Mouse (Mus musculus): Measurements from ENCODE around the gene Tmem72. TPM values are rescaled to one million over a fixed set of nuclear protein-coding genes. Genes with fewer than 3 reads are reported as not detected.

Tmem72 gene
- 0.29 and 1.0 TPM in 2 replicates for polyA plus RNA-seq (2015; fragmentation: Nextera tagmentation; extraction: Ambion mirVana)

GRCm38 (mm10) chr6:116716666-116717065 lies at the start of gene Tmem72:
Tmem72 (minus strand) TSS chr6:116716913.
- no peaks in the 10 kb centered on the region for H3K9me3 ChIP-seq
- no peak for ATAC-seq (ENCODE audit: low read depth)
- 75% methylated on average over 8 of the region's 8 CpGs for WGBS

DNA sequence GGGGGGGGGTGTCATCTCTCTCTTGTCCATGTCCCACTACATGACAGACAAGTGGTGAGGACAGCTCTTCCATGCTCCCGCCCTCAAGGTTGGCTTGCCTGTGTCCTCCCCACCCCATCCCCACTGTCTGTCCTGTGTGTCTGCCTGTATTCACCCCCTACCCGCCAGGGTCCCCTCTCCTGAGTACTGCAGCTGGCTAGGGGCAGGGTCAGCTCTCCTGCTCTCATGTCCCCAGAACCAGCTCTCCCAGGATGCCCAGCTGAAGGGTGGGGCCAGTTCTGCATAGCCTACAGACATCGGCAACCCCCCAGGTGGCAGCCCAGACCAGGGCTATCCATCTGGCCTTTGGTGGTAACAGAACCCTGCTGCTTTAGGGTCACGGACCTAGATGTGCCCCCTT lies 47.8 kb upstream of the Tmem72 start:
- Histone ChIP-seq H3K9ac (no peak overlapping the region), H3K27me3 (no peaks in the 10 kb centered on the region), H3K4me2 (no peak overlapping the region), H3K4me3 (no peak overlapping the region), H3K4me1 (replicated peaks) (no peaks in the 10 kb centered on the region), H3K9me3 (no peaks in the 10 kb centered on the region), H3K36me3 (no peaks in the 10 kb centered on the region), H3K27ac (replicated peaks) (no peak overlapping the region)
- no peak for ATAC-seq (ENCODE audit: low read depth)
- WGBS = 88% methylated on average over 4 of the region's 4 CpGs

More at GRCm38 (mm10) chr6:116716666-116717065, at the start of gene Tmem72:
- H3K4me2 ChIP-seq = no peak within 1 kb of the TSS
- H3K4me1 ChIP-seq (replicated peaks) = no peaks in the 10 kb centered on the region
- no peaks in the 10 kb centered on the region for H3K36me3 ChIP-seq
- H3K9ac ChIP-seq = no peak within 1 kb of the TSS
- H3K27ac ChIP-seq (replicated peaks) = no peak within 1 kb of the TSS
- no peak within 1 kb of the TSS for H3K4me3 ChIP-seq
- no peaks in the 10 kb centered on the region for H3K27me3 ChIP-seq

DNA sequence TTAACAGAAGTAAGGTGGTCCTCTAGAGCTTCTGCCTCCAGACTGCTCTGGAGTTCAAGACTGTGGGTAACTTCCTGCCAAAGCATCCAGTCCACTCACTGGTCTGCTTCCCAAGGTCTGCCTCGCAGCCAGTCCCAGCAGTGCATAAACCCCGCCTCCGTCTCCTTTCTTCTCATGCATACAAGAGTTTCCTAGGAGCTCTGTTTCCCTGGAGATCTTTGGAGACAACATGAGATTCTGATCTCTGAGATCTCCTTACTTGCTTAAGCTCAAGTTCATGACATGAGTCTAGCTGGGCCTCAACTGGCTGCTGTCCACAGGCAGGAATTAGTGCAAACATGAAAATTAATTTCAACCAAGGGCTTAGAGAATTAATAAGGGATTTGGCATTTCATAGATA lies 45.6 kb upstream of the Tmem72 start:
- no peaks in the 10 kb centered on the region for H3K4me1 ChIP-seq (replicated peaks)
- H3K36me3 ChIP-seq = no peaks in the 10 kb centered on the region
- H3K4me2 ChIP-seq = no peak overlapping the region
- no peaks in the 10 kb centered on the region for H3K27me3 ChIP-seq
- no peak overlapping the region for H3K27ac ChIP-seq (replicated peaks)
- ATAC-seq (ENCODE audit: low read depth) = no peak
- 0 out of 2 replicates have a peak, but pooled peaks cover 6% of the 10 kb centered on the region for H3K9me3 ChIP-seq
- 36% methylated on average over 3 of the region's 3 CpGs for WGBS
- H3K4me3 ChIP-seq = no peak overlapping the region
- H3K9ac ChIP-seq = no peak overlapping the region

DNA sequence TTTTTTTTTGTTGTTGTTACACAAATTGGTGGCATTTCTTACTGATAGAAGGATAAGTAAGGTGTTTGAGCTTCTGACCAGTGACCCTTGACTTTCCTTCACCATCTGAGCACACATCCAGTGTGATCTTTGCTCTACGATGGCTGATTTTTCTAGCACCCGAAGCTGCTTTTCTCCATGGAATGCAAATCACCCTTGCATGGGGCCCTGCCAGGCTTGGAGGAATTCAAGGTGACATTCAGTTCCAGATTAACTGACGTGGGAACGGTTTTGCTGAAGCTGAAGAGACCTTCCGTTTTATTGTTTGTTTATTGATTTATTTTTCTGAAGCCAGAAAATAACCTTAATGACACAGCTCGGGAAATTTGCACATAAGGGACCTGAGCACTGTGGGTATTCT lies 43.5 kb upstream of the Tmem72 start:
- 0 out of 2 replicates have a peak, but pooled peaks cover 6% of the 10 kb centered on the region for H3K9me3 ChIP-seq
- H3K4me3 ChIP-seq = no peak overlapping the region
- no peak overlapping the region for H3K27ac ChIP-seq (replicated peaks)
- no peaks in the 10 kb centered on the region for H3K36me3 ChIP-seq
- H3K4me2 ChIP-seq = no peak overlapping the region
- H3K27me3 ChIP-seq = no peaks in the 10 kb centered on the region
- H3K9ac ChIP-seq = no peak overlapping the region
- no peak for ATAC-seq (ENCODE audit: low read depth)
- H3K4me1 ChIP-seq (replicated peaks) = no peaks in the 10 kb centered on the region
- 79% methylated on average over 6 of the region's 6 CpGs for WGBS

DNA sequence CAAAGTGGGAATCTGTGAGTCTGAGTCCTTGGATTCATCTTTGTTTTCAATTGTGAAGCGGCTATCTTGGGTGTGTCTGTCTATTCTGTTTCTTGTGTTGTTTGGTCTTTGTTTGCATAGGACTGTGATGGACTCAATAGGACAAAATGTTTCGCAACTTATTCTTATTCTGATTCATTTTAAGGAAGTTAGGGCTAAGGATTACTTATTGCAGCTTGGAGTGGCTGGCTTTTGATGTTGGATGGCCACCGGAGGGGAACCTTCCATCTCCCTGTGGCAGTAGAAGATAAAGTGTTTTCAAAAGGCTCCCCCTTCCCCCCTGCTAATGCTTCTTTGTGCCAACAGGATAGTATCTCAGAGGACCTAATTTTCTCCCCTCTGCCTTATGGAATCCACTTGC lies 39.7 kb upstream of the Tmem72 start:
- Histone ChIP-seq H3K36me3 (no peaks in the 10 kb centered on the region), H3K4me1 (replicated peaks) (no peaks in the 10 kb centered on the region), H3K9me3 (0 out of 2 replicates have a peak, but pooled peaks cover 6% of the 10 kb centered on the region), H3K4me3 (no peak overlapping the region), H3K9ac (no peak overlapping the region), H3K27ac (replicated peaks) (no peak overlapping the region), H3K4me2 (no peak overlapping the region), H3K27me3 (no peaks in the 10 kb centered on the region)
- 86% methylated on average over 3 of the region's 3 CpGs for WGBS
- ATAC-seq (ENCODE audit: low read depth) = no peak

GRCm38 (mm10) chr6:116738046-116738445 lies 21.3 kb upstream of the Tmem72 start:
- no peak overlapping the region for H3K4me3 ChIP-seq
- no peaks in the 10 kb centered on the region for H3K36me3 ChIP-seq
- H3K27ac ChIP-seq (replicated peaks) = no peak overlapping the region
- no peak overlapping the region for H3K4me2 ChIP-seq
- H3K9ac ChIP-seq = no peak overlapping the region
- no peaks in the 10 kb centered on the region for H3K27me3 ChIP-seq
- H3K9me3 ChIP-seq = no peaks in the 10 kb centered on the region
- H3K4me1 ChIP-seq (replicated peaks) = no peaks in the 10 kb centered on the region
- 79% methylated on average over 2 of the region's 2 CpGs for WGBS
- ATAC-seq (ENCODE audit: low read depth) = no peak

DNA sequence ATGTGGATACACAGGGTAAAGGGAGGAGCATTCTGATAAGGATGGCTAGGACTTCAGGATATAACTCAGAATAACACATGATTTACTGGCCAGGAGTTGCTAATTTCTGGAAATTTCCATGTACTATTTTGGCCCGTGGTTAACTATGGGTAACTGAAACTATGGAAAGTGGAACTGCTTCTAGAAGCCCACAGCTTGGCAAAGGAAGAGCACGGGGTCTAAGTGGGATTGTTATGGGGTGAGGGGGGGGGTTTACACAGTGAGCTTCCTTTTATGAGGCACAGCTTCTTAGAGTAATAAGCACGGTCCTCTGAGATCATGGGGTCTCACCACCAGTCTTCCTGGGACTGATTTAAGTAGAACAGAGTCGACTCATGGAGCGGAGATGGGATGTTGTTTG lies 18.6 kb upstream of the Tmem72 start:
- ATAC-seq (ENCODE audit: low read depth) = no peak
- Histone ChIP-seq H3K9me3 (no peaks in the 10 kb centered on the region), H3K4me3 (no peak overlapping the region), H3K4me1 (replicated peaks) (no peaks in the 10 kb centered on the region), H3K36me3 (no peaks in the 10 kb centered on the region), H3K27ac (replicated peaks) (no peak overlapping the region), H3K4me2 (no peak overlapping the region), H3K27me3 (no peaks in the 10 kb centered on the region), H3K9ac (no peak overlapping the region)
- 82% methylated on average over 5 of the region's 5 CpGs for WGBS

GRCm38 (mm10) chr6:116733577-116733976 lies 16.9 kb upstream of the Tmem72 start:
- no peak overlapping the region for H3K9ac ChIP-seq
- H3K36me3 ChIP-seq = no peaks in the 10 kb centered on the region
- no peaks in the 10 kb centered on the region for H3K9me3 ChIP-seq
- no peak for ATAC-seq (ENCODE audit: low read depth)
- 68% methylated on average over 4 of the region's 4 CpGs for WGBS
- no peak overlapping the region for H3K4me2 ChIP-seq
- H3K27ac ChIP-seq (replicated peaks) = no peak overlapping the region
- H3K4me3 ChIP-seq = no peak overlapping the region
- H3K27me3 ChIP-seq = no peaks in the 10 kb centered on the region
- H3K4me1 ChIP-seq (replicated peaks) = no peaks in the 10 kb centered on the region

GRCm38 (mm10) chr6:116724489-116725160 lies 7.9 kb upstream of the Tmem72 start:
- H3K27ac ChIP-seq (replicated peaks) = no peak overlapping the region
- 82% methylated on average over 12 of the region's 12 CpGs for WGBS
- H3K4me2 ChIP-seq = no peak overlapping the region
- no peaks in the 10 kb centered on the region for H3K36me3 ChIP-seq
- no peak overlapping the region for H3K4me3 ChIP-seq
- no peak for ATAC-seq (ENCODE audit: low read depth)
- no peaks in the 10 kb centered on the region for H3K4me1 ChIP-seq (replicated peaks)
- no peaks in the 10 kb centered on the region for H3K9me3 ChIP-seq
- H3K9ac ChIP-seq = no peak overlapping the region
- H3K27me3 ChIP-seq = no peaks in the 10 kb centered on the region

- ATAC-seq (ENCODE audit: low read depth) = no peak
- Histone ChIP-seq H3K4me2 (no peak overlapping the region), H3K9ac (no peak overlapping the region), H3K27ac (replicated peaks) (no peak overlapping the region), H3K4me1 (replicated peaks) (no peaks in the 10 kb centered on the region), H3K27me3 (no peaks in the 10 kb centered on the region), H3K4me3 (no peak overlapping the region), H3K9me3 (no peaks in the 10 kb centered on the region), H3K36me3 (no peaks in the 10 kb centered on the region)
- 81% methylated on average over 4 of the region's 4 CpGs for WGBS
Observed at GRCm38 (mm10) chr6:116718920-116719319, 2.2 kb upstream of the Tmem72 start.

DNA sequence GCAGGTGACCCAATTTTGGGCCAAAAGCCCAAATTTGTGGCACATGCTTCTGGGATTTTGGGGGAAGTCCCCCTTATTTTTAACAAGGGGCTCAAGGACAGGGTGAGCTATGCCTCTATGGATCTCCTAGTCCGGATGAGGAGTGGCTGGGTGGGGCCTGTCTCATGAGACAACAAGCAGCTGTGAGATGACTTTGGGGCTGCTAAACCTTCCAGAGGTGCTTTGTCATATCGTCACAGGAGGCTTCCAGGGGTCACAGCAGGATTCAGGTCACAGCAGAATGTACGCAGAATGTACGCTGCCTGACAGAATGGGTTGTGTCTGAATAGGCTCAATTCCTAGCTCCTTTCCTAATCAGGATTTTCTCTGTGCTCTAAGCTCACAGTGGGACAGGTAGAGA lies 1.6 kb upstream of the Tmem72 start:
- Histone ChIP-seq H3K36me3 (no peaks in the 10 kb centered on the region), H3K9ac (no peak overlapping the region), H3K4me1 (replicated peaks) (no peaks in the 10 kb centered on the region), H3K4me2 (no peak overlapping the region), H3K9me3 (no peaks in the 10 kb centered on the region), H3K27ac (replicated peaks) (no peak overlapping the region), H3K4me3 (no peak overlapping the region), H3K27me3 (no peaks in the 10 kb centered on the region)
- WGBS = 74% methylated on average over 4 of the region's 4 CpGs
- ATAC-seq (ENCODE audit: low read depth) = no peak

DNA sequence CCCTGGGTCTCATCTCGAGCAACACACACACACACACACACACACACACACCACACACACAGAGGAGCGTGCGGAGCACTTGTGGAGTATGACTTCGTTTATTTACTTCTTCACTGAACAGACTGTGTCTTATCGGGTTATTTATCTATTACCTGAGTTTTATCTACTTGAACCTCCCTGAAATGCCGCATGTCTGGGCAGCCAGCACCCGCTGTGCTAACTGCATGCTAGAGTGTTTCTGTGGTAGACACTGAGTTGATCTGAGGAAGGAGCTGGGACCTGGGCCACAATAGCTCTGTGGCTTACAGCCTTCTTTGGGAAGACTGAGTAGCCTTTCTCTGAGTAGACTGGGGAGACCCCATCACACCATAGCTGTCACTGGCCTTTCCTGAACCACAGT lies 1.1 kb upstream of the Tmem72 start:
- H3K27me3 ChIP-seq = no peaks in the 10 kb centered on the region
- H3K36me3 ChIP-seq = no peaks in the 10 kb centered on the region
- 93% methylated on average over 7 of the region's 7 CpGs for WGBS
- ATAC-seq (ENCODE audit: low read depth) = no peak
- no peaks in the 10 kb centered on the region for H3K9me3 ChIP-seq
- H3K4me1 ChIP-seq (replicated peaks) = no peaks in the 10 kb centered on the region
- no peak overlapping the region for H3K9ac ChIP-seq
- H3K27ac ChIP-seq (replicated peaks) = no peak overlapping the region
- H3K4me3 ChIP-seq = no peak overlapping the region
- H3K4me2 ChIP-seq = no peak overlapping the region

GRCm38 (mm10) chr6:116715166-116715565 lies 1.5 kb downstream of the Tmem72 start:
- H3K4me1 ChIP-seq (replicated peaks) = no peaks in the 10 kb centered on the region
- WGBS = 75% methylated on average over 2 of the region's 2 CpGs
- ATAC-seq (ENCODE audit: low read depth) = no peak
- H3K4me2 ChIP-seq = no peak overlapping the region
- no peak overlapping the region for H3K27ac ChIP-seq (replicated peaks)
- H3K27me3 ChIP-seq = no peaks in the 10 kb centered on the region
- no peak overlapping the region for H3K4me3 ChIP-seq
- H3K9me3 ChIP-seq = no peaks in the 10 kb centered on the region
- H3K36me3 ChIP-seq = no peaks in the 10 kb centered on the region
- H3K9ac ChIP-seq = no peak overlapping the region

Data from neural tube, embryonic 13.5 days (tissue).